In genomic region chr2:152093356-152093792, GRCm38 (mm10) we compare ENCODE assay signal across 9 mouse cellular contexts. TPM values are rescaled to one million over a fixed set of nuclear protein-coding genes. Genes with fewer than 3 reads are reported as not detected.
DNase-seq lines count a peak whose midpoint lies in the region; ATAC-seq lines count a peak whose summit lies in the region.
"Had no signal": no experiment of that assay in that cellular context is flagged by ENCODE, and none has a peak within 500 bp of the region (broad histone marks: within the 10 kb centered on the region; RNA-seq: fewer than 3 reads in every experiment).

No protein-coding gene starts in this region.

- H3K4me3 ChIP-seq in erythroblast, embryonic 14.5 days (replicated peaks) = peak overlapping the region; percentile 34
- peak overlapping the region; percentile 22 for H3K4me3 ChIP-seq in hindbrain, embryonic 14.5 days (replicated peaks; ENCODE audit: low read length)
- H3K4me3 ChIP-seq in midbrain, embryonic 11.5 days (ENCODE audit: low read depth, low read length) = peak overlapping the region; percentile 27

- peaks cover 4% of the 10 kb centered on the region; the same call in 1 of the 2 replicates for H3K9me3 ChIP-seq in erythroblast, embryonic 14.5 days (ENCODE audit: control insufficient read depth, low read length)
- no peaks in the 10 kb centered on the region for H3K9me3 ChIP-seq in hindbrain, embryonic 14.5 days (ENCODE audit: control insufficient read depth, low read length)
- no peaks in the 10 kb centered on the region for H3K9me3 ChIP-seq in midbrain, embryonic 11.5 days (ENCODE audit: control insufficient read depth, low read length)

- H3K9ac ChIP-seq in hindbrain, embryonic 14.5 days = peak overlapping the region; percentile 33; the same call in 1 of the 2 replicates
- H3K9ac ChIP-seq in midbrain, embryonic 11.5 days (ENCODE audit: low read length) = peak overlapping the region; percentile 39

- H3K27me3 ChIP-seq in erythroblast, embryonic 14.5 days (ENCODE audit: control insufficient read depth) = peaks cover 94% of the 10 kb centered on the region
- H3K27me3 ChIP-seq in hindbrain, embryonic 14.5 days (ENCODE audit: control insufficient read depth, insufficient read depth, low read length) = peaks cover 17% of the 10 kb centered on the region; the same call in 1 of the 2 replicates
- H3K27me3 ChIP-seq in midbrain, embryonic 11.5 days (ENCODE audit: control insufficient read depth, insufficient read depth, low read length) = peaks cover 36% of the 10 kb centered on the region

- DNase-seq in right cerebral cortex, postnatal 10 days (ENCODE audit: low spot score in 2 of 2) = peak; percentile 67 to 74
- no peak for DNase-seq in right cerebral cortex, adult 2 months (ENCODE audit: low spot score in 2 of 2)
- no peak for DNase-seq in hindbrain, embryonic 14.5 days (ENCODE audit: low spot score)
- peak; percentile 95 for DNase-seq in midbrain, embryonic 11.5 days (ENCODE audit: low spot score, missing footprints)
- DNase-seq in ovary, postnatal 10 days (ENCODE audit: low spot score) = no peak
- no peak for DNase-seq in cerebellum, adult 18-20 months

- H3K4me2 ChIP-seq in hindbrain, embryonic 14.5 days (replicated peaks) = peak overlapping the region; percentile 43
- peak overlapping the region; percentile 43 for H3K4me2 ChIP-seq in midbrain, embryonic 11.5 days

- H3K27ac ChIP-seq in hindbrain, embryonic 14.5 days = no peak overlapping the region
- no peak overlapping the region for H3K27ac ChIP-seq in midbrain, embryonic 11.5 days (ENCODE audit: low read depth, low read length)

- peaks cover 6% of the 10 kb centered on the region for H3K4me1 ChIP-seq in erythroblast, embryonic 14.5 days (ENCODE audit: control insufficient read depth)
- peaks cover 19% of the 10 kb centered on the region for H3K4me1 ChIP-seq in hindbrain, embryonic 14.5 days (replicated peaks; ENCODE audit: control insufficient read depth, insufficient read depth, low read length)
- H3K4me1 ChIP-seq in midbrain, embryonic 11.5 days (ENCODE audit: control insufficient read depth, insufficient read depth, low read length) = peaks cover 21% of the 10 kb centered on the region

- ATAC-seq in erythroblast, adult 5-6 weeks (replicated peaks; ENCODE audit: low FRiP score, poor library complexity, severe bottlenecking) = no peak
- ATAC-seq in hindbrain, embryonic 14.5 days (ENCODE audit: low FRiP score) = no peak
- ATAC-seq in midbrain, embryonic 11.5 days (ENCODE audit: low FRiP score) = no peak

- 2% methylated on average over 52 of the region's 60 CpGs for WGBS in hindbrain, embryonic 14.5 days
- 4% methylated on average over 49 of the region's 60 CpGs for WGBS in midbrain, embryonic 11.5 days

- H3K36me3 ChIP-seq in erythroblast, embryonic 14.5 days (ENCODE audit: control insufficient read depth) = no peaks in the 10 kb centered on the region
- H3K36me3 ChIP-seq in hindbrain, embryonic 14.5 days (replicated peaks; ENCODE audit: control insufficient read depth, insufficient read depth) = peaks cover 42% of the 10 kb centered on the region
- H3K36me3 ChIP-seq in midbrain, embryonic 11.5 days (ENCODE audit: control insufficient read depth, insufficient read depth, low read length) = no peaks in the 10 kb centered on the region

RNA-seq across cellular contexts. Expression of gene Srxn1, which starts 11.9 kb away (rescaled TPM):
- polyA plus RNA-seq in erythroblast, embryonic 14.5 days (2012) = 2.6 TPM in 2 replicates
- total RNA-seq in erythroblast, adult 5-6 weeks (2015; ENCODE audit: low replicate concordance) = 3.5 and 6.7 TPM in 2 replicates
- total RNA-seq in erythroblast, adult 5-6 weeks (2017; ENCODE audit: low replicate concordance) = 8.4 and 9.5 TPM in 2 replicates
- polyA plus RNA-seq in hindbrain, embryonic 14.5 days (2014; fragmentation: Nextera tagmentation; extraction: Ambion mirVana) = 22.5 and 26.2 TPM in 2 replicates
- 14.2 and 14.6 TPM in 2 replicates for polyA plus RNA-seq in midbrain, embryonic 11.5 days (2014; fragmentation: Nextera tagmentation; extraction: Ambion mirVana)

RNA-seq across cellular contexts. Expression of gene Scrt2, which starts 12.0 kb away (rescaled TPM):
- polyA plus RNA-seq in erythroblast, embryonic 14.5 days (2012) = 0.03 TPM in 1 of 2 replicates, not detected in the other
- not detected in 2 replicates for total RNA-seq in erythroblast, adult 5-6 weeks (2015; ENCODE audit: low replicate concordance)
- not detected in 2 replicates for total RNA-seq in erythroblast, adult 5-6 weeks (2017; ENCODE audit: low replicate concordance)
- 10.9 and 13.6 TPM in 2 replicates for polyA plus RNA-seq in hindbrain, embryonic 14.5 days (2014; fragmentation: Nextera tagmentation; extraction: Ambion mirVana)
- polyA plus RNA-seq in midbrain, embryonic 11.5 days (2014; fragmentation: Nextera tagmentation; extraction: Ambion mirVana) = 10.0 and 11.0 TPM in 2 replicates
- total RNA-seq: heart, postnatal 14 days had no signal

RNA-seq across cellular contexts. Expression of gene Tcf15, which starts 50.0 kb away (rescaled TPM):
- polyA plus RNA-seq in erythroblast, embryonic 14.5 days (2012) = 0.21 and 0.42 TPM in 2 replicates
- total RNA-seq in erythroblast, adult 5-6 weeks (2015; ENCODE audit: low replicate concordance) = not detected in 2 replicates
- not detected in 2 replicates for total RNA-seq in erythroblast, adult 5-6 weeks (2017; ENCODE audit: low replicate concordance)
- 1.6 and 2.3 TPM in 2 replicates for polyA plus RNA-seq in hindbrain, embryonic 14.5 days (2014; fragmentation: Nextera tagmentation; extraction: Ambion mirVana)
- 2.8 and 3.2 TPM in 2 replicates for polyA plus RNA-seq in midbrain, embryonic 11.5 days (2014; fragmentation: Nextera tagmentation; extraction: Ambion mirVana)

Comparison
In these comparisons a context has a peak if more than half of its experiments do, and no peak if none do; other contexts are left out.
1. DNase-seq: peak in right cerebral cortex, postnatal 10 days (2 of 2) and midbrain, embryonic 11.5 days (single experiment); none in right cerebral cortex, adult 2 months (0 of 2), hindbrain, embryonic 14.5 days (single experiment), ovary, postnatal 10 days (single experiment) and cerebellum, adult 18-20 months (0 of 2).
2. RNA of gene Scrt2, which starts 12.0 kb away (polyA plus RNA-seq): 10.9 to 13.6 TPM in hindbrain, embryonic 14.5 days and 10.0 to 11.0 TPM in midbrain, embryonic 11.5 days; 0.03 TPM in erythroblast, embryonic 14.5 days; every median in the first group is over 10 times any median in the second.
3. Peak in every context shown above with its lines, with median percentiles within 50 percentile points of each other: H3K4me3 ChIP-seq.